Mouse (Mus musculus): ENCODE data around the gene Fndc3a.
A peak's percentile ranks its signal among the peaks of the same experiment; 100 is the strongest.

The Fndc3a gene

DNA sequence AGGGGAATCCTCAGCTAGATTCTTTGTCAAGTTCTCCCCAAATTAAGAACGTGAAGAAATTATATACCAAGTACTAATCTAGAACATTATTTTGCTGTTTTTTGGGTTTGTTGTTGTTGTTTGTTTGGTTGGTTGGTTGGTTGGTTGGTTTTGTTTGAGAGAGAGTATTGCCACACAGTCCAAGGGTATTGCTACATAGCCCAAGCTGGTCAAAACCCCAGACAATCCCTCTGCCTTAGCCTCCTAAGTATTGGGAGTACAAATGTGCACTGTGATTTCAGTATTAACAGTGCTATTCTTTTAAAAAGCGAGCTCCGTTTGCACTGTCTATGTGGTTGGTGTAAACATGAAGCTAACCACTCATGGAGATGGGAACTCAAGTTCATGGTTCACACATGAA, 37.9 kb downstream of the Fndc3a start:
- DNase-seq (ENCODE audit: low spot score in 2 of 2) = no peak

DNA sequence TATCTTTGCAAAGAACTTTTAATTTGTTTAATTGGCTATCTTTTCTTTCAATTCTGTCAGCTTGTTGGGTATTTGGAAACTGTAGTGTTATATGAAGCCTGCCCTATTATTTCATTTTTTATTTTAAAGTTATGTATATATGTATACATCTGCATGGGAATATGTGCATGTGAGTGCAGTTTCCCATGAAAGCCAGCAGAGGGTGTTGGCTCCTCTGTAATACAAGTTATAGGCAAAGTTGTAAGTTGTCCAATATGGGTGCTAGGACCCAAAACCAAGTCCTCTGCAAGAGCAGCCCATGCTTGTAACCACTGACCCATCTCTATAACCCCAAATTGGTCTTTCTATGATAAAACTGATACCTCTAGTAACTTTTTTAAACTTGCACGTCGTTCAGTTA, 38.8 kb downstream of the Fndc3a start:
- no peak for DNase-seq (ENCODE audit: low spot score in 2 of 2)

DNA sequence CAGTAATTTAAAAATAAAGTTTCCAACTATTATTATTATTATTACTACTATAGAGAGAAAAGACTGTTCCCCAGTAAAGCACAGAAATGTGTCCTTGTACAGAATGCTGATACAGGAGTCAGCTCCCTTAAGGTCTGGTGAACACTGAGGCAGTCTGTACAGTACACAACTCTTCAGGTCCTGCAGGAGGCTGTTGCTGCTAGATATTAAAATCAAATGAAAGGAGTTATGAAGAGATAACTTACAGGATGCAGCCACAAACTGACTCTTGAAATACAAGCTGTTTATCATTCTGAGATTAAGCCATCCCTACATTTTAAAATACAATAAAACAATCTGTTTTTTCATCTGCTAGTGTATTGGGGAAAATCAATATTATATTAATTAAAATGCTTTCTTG, 60.5 kb downstream of the Fndc3a start:
- no peak for DNase-seq (ENCODE audit: low spot score in 2 of 2)

DNA sequence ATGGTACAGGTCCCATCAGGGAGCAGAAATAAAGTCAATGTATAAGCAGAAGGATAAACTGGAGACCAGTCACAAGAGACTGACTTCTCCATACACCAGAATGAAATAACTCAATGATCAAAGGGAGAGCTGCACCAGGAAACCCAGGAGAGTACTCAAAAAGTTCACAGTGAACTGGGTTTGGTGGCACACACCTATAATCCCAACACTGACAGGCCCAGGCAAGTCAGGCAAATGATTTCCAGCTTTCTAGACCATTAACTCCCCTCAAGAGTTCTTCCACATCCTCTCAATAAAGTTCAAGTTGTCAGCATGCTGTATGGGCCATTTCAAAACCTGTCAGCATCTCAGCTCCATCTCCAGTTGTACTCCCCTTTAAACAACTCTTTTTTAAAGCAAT, 64.3 kb downstream of the Fndc3a start:
- DNase-seq (ENCODE audit: low spot score in 2 of 2) = no peak

DNA sequence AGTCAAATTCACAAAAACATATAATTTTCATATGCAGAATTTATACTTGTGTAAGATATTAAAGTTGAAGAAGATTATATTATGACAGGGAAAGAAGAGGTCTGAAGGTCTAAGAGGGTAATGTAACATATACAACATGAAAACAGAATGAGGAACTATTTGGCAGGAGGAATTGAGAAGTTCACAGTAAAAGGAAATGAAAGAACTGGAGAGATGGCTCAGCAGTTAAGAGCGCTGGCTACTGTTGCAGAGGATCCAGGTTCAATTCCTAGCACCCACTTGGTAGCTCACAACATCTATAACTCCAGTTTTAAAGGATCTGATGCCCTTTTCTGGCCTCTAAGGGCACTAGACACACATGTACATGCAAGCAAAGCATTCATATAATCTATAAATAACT, 65.2 kb downstream of the Fndc3a start:
- no peak for DNase-seq (ENCODE audit: low spot score in 2 of 2)

DNA sequence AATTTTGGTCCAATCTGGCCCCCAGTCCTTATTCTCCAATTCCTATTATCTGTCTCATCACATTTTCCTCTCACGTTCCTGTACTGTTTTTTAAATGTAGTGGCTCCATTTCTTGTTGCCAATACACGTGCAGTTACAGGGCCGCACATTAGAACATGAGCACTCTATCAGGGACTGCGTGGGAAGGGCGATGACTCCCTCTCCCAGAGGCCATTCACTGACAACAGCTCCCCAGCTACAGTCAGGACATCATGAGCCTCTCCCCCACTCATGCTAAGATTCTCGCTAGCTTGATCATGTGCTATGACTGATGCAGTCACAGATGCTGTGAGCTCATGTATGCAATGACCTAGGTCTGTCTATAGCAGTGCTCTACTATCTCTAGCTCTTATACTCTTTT, 71.3 kb downstream of the Fndc3a start:
- no peak for DNase-seq (ENCODE audit: low spot score in 2 of 2)

DNA sequence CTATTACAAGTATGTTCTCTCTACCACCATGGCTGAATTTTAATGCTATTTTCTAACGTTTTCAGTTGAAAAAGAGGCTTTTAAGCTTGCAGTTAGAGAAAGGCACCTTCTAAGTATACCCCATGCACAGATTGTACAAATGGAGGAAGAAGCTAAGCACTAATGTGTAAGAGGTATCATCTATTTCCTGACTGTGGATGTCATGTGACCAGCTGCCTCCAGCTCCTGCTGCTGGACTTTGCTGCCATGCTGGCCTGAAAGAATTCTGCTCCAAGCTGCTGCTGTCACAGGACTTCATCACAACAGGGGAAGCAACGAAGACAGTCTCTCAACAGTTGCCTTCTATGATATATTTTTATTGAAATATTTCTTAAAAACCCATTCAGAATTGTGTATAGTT, 76.2 kb downstream of the Fndc3a start:
- no peak for DNase-seq (ENCODE audit: low spot score in 2 of 2)

DNA sequence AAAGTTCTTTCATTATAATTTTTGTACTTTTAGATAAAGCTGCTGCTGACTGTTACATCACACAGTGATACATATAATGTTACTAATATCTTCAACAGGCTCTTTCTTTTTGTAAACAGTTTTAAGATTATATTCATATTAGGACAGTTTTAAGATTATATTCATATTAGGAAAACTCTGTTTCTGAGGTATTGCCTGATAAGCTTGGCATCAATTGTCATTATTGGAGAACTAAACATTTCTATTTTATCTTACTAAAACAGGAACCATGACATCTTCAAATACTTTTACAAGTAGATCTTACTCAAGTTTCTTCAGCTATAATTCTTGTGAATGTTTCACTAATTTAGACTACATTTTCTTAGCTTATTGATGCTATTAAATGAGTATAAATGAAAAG, 84.4 kb downstream of the Fndc3a start:
- DNase-seq (ENCODE audit: low spot score in 2 of 2) = no peak

DNA sequence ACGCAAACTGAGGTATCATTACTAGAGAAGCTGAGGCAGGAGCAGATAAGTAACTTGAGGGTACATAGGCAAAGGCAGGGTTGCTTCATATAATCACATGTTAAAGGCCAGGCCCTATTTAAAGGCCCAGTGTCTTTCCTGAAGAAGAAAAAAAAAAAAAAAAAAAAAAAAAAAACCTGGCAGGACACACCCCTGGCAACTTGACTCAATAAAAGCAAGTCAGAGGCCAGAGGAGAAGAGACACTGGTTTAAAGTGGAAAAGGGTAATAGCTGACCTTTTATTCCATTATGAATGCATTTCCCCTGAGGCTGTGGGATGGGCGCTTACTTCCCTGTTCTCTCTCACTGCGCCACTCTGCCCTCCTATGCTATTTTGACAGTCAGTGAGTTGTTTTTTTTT, 105.7 kb downstream of the Fndc3a start:
- DNase-seq (ENCODE audit: low spot score in 2 of 2) = no peak

DNA sequence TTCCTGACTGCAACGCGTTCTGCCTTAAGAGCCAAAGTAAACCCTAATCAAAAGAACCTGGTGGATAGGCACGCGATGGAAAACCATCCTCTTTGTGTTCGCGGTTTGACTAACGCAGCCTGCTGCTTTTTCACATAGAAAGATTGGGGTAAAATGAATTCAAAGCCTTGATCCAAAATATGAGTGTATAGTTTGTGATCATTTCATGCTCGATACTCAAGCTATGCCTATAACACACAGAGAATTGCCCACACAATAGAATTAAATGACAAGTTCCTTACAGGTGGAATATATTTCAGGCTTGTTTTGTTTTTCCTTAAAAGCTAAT, 106.6 kb downstream of the Fndc3a start:
- DNase-seq (ENCODE audit: low spot score in 2 of 2) = no peak

DNA sequence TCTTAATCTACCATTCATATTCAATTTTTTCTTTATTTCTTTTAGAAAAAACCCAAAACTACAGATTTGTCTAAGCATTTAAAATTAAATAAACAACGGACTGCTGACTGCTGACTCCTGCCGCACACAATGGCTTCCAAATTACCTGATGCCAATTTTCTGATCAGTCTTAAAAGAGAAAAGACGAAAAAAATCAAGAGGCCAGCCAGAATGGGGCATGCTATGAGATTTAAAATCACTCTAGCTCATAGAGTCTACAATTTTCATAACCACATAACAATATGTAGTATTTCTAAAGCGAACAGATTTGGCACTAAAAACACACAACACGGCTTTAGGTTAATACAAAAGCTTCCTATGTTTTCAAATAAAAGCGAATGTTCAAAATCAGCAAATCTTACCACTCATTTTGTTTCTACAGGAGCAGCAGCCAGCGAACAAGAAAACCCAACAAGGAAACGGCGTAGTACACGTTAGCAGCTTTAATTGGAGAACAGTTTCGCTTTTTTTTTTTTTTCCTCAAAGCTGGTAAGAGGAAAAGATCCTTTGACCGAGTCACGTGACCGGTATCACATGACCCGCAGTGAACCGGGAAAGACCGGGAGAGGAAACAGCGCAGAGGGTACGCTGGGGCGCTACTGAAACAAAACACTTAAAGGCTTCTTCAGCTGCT, 107.1 kb downstream of the Fndc3a start:
- peak; percentile 76 to 82 for DNase-seq (ENCODE audit: low spot score in 2 of 2)

DNA sequence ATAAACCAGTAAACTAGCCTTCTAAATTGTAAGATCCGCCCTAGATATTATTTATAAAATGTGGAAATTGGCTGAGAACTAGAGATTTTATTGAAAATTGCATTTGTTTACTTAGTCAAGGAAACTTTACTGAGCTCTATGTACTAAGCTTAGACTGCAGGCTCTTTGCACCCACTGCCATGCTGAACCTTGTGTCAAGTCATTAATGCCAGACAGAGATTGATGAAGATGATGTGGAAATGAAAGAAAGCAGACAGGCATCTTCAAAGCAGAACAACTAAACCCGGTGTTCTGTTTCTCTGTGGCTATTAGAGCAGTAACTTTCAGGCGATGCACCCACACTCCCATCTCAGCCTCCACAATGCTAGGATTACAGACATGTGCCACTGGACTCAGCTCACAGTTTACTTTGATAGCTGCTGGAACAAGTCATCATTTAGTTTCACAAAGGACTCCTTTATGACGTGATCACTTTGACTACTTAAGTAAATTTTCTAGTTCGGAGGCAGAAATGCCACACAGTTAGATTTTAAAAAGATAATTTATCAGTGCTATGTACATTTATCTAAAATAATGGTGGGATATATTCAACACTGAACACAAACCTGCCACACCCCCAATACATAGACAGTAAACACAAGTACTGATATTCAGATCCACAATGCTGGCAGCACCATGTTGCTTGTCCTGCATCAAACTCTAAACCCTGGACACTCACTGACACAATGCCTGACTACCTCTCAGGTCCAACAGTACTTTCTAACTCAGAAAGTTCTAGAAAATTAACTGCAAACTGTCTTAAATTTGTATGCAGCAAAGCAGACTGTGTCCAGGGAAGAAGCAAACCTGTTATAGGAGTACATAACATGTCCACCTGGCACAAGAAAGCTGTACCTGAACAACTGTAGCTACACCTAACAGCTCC, 108.2 kb downstream of the Fndc3a start:
- DNase-seq (ENCODE audit: low spot score in 2 of 2) = no peak

DNA sequence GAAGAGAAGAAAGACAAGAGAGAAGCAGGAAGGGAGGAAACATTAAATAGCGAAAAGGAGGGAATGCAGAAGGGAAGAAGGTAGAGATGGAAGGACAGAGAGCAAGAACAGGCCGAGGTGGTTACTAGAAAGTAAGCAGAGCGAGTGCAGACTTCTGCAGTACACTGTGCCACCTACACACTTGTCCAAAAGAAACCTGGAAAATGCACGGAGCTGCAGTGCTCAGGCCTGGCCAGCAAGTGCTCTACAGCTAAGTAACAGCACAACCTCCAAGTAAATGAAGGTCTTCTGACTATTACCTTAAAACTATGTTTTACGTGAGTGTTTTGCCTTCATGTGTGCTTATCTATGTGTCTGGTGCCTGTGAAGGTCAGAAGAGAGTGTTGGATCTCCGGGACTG, 109.4 kb downstream of the Fndc3a start:
- no peak for DNase-seq (ENCODE audit: low spot score in 2 of 2)

DNA sequence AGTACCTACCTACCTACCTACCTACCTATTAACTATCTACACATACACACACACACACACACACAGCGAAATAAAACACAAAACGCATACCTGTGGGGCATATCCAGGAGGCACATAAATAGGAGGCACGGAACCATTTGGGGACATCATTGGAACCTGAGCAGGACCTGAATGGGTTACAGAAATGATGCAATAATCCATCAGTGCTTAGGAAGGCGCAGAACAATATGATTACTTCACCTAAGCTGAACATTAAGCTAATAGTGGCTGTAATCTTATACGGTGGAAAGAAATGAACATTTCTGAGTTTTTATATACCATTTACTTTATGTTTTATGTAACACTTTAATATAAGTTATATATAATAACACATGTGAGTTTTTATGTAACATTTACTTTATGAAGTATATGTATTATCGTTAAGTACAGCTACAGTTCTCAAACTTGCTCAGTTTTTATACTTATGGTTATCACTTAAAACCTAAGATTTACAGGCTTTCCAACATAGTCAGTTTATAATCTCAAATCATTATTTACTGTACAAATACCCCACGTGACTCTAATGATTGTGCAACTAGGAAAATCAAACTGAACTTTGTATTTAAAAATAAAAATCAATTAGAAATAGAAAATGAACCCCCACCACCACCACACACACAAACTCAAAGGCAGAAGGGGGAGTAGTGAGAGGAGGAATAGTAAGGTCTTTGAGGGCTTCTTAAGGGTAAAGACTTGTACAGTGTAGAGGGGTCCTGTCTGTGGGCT, 110.6 kb downstream of the Fndc3a start:
- no peak for DNase-seq (ENCODE audit: low spot score in 2 of 2)

DNA sequence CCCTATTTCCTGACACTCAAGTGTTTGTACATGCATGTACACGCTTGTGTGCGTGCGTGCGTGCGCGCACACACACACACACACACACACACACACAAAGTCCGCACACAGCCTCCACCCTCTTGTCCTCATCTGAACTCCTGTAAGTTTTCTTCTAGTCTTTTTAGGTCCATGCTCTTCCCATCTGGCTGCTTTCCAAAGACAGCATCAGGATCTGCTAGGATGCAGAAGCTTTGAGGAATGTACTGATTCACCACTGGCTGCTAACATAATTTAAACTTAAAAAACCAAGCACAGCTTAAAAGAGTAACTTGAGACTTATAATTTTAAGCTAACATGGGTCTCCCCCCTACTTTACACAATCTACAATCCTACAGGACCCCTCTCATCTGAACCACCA, 115.6 kb downstream of the Fndc3a start:
- no peak for DNase-seq (ENCODE audit: low spot score in 2 of 2)

DNA sequence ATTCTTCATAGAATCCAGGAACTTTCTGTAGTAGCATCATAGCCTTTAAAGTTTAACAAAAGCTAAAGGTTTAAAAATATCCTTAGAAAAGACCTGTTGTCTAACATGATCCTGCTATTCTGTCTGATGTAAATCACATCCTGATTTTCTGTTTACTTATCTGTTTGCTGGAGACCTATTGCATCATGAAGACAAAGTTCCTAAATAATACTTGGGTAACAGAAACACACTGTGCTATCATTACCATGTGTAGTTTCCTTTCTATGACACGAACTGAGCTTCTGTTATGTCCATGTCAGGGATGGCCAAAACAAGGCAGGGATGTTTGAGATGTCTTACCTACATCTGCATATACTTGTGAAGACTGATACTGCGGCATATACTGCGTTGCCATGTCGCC, 120.4 kb downstream of the Fndc3a start:
- DNase-seq (ENCODE audit: low spot score in 2 of 2) = no peak

DNA sequence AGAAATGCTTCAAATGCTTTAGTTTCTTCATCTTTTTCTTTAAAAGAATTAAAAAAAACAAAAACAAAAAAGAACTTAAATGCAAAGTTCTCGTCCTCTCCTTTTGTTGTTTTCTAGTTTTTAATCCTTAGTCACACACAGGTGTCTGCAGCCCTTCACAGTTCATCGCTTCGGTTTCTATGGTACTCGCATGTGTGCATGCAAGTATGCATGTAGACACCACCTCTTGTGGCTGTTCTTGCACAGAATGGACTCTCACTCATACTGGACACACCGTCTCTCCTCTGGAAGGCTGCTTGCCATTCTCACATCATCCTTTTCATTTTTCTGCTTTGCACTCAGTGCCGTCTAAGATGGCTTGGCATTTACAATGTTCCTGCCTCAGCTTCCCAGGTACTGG, 126.8 kb downstream of the Fndc3a start:
- DNase-seq (ENCODE audit: low spot score in 2 of 2) = no peak

DNA sequence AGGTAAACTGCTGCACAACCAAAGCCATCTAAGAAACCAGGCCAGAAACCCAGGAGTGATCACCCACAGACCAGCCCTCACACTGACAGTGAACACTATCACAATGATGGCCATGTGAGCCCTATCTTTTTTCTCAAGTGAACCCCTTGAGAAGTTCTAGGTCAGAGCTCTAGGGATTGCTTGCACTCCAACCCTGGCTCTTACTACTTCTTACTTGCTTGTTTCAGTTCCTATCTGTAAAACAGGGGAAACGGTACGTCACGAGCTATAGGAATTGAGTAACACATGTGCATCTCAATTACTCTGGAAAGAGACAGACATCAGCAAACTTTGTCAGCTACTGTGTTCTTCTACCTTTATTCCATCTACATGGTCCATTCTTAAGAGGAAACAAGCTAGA, 128.8 kb downstream of the Fndc3a start:
- DNase-seq (ENCODE audit: low spot score in 2 of 2) = no peak

DNA sequence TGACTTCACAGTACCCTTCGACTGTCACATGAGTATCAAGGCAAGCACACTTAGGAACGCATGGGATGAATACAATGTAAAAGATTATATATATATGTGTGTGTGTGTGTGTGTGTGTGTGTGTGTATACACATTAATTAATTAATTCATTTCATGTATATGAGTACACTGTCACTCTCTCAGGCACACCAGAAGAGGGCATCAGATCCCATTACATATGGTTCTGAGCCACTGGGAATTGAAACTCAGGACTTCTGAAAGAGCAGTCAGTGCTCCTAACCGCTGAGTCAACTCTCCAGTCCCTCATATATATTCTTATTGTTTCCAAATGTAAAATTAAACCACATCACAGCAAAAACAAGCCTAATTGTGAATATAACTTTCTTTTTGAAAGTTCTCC, 133.5 kb downstream of the Fndc3a start:
- no peak for DNase-seq (ENCODE audit: low spot score in 2 of 2)

DNA sequence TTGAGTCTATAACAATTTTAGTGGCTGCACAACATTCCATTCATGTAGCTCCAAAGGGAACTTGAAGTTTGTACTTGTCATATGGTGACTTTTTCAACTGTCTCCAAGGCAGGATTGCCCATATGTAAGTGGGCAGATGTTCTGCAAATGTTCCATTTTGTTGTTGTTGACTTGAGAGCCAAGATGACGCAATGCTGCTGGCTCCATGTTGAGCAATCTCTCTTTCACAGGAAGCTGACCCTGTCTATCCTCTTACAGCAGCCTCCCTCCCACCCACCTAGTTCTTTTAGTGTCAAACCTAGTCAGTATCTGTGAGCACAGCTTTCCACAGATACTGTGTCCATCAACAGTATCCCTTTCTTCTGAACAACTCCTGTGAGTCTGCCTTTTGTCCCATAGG, 145.9 kb downstream of the Fndc3a start:
- no peak for DNase-seq (ENCODE audit: low spot score in 2 of 2)

DNA sequence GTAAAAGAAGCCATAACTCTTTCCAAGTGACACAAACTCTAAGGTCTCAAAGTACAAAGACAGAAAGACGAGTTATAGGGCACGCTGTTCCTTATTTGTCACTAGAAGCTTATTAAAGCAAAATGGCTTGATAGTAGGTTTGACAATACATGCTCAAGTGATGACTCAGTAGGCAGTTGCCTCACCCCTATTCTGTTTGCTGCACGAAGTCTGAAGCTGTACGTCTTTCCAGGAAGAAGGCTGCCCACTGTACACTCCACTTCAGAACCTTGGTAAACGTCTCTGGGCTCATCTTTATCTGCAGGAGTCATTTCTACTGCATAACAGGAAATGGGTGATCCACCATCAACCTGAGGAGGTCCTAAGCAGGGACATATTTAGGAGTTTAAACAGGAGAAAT, 151.0 kb downstream of the Fndc3a start:
- DNase-seq (ENCODE audit: low spot score in 2 of 2) = no peak

DNA sequence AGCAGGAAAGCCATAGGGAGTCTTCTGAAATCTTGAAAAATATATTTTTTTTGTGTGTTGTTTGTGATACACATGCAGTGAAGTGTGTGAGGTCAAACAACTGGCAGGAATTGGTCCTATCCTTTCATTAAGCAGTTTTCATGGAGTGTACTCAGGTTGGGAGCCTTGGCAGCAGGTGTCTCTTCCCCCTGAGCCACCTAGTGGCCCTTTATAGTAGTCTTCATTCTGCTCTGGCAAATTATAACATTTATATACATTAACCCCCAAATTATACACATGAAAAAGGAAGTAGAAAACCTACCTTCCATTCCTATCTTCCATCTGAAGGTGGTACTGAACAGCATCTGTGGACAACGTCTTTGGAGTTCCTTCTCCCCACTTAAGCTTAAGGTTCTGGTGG, 154.0 kb downstream of the Fndc3a start:
- DNase-seq (ENCODE audit: low spot score in 2 of 2) = no peak
